Mouse (Mus musculus) urinary bladder, postnatal 10 days (tissue): ENCODE results near the gene Stfa2l1.
"Not testable (repeated sequence)": the region's sequence is repeated elsewhere in the genome, so short reads cannot be mapped to it uniquely, and the experiment has no call there.

ENCODE experiments used
- DNase-seq: peaks from one replicate; pipeline ENCODE4 v3.0.0; 2022; ENCODE audit warnings: low spot score

Gene Stfa2l1

DNA sequence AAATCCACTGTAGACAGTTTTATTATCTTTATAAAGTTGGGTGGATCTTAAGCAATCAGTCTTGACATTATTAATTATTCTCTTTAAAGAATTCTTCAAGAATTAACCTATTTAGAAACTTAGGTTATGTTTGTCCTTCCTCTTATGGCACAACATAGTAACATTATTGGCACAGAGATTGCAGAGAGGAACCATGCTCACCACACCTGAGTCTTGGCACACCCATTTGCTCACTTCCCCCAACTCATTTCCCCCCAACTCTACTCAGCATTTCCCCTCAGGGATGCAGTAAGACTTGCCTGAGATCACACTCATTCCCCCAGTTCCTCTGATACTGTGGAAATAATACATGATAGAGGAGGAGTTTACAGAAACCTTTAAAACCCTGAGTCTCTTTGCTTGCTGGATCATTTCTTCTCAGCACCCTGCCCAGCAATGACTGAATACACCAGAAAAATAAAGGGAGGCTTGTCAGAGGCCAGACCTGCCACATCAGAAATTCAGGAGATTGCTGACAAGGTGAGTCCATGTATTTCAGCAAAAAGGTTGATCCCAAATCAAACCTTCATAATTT lies at the start of gene Stfa2l1:
Gene Stfa2l1, plus strand, starts transcription at position 410 of the 574 bp plus-strand sequence.
- no peak for DNase-seq

DNA sequence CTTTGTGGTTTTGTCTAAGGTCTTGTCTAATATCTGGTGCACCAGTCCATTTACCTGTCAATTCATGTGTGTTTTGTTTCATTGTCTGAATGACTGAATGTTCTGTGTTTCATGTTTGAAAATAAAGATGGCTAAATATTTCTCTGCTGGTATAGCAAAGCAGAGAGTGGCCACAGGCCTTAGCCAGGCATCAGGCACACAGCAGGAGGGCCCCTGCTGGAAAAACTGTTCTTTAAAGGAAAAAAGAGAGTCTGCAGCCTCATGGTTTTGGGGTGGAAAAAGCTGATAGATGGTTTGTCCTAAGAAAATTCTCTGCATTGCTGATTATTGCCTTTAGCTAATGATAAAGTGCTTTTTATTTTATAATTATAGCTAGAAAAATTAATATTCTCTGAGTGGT lies 45.1 kb upstream of the Stfa2l1 start:
- not testable (repeated sequence) for DNase-seq

DNA sequence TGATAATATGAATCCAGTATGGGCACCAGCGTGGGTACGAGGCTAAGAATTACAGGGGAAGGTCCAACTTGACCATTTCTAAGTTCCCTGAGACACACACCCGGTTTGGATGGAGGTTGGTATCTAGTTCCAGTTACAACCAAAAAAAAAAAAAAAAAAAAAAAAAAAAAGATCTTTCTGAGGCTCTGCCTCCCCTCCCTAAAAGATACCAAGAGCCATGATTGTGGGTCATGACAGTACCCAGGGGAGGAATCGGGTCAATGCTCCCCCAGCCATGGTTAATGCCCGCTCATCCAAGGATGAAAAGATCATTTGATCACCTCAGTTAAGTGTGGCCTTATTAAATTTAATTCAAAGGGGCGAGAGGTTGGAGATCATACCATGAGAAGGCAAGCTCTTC lies 40.9 kb upstream of the Stfa2l1 start:
- DNase-seq = not testable (repeated sequence)

DNA sequence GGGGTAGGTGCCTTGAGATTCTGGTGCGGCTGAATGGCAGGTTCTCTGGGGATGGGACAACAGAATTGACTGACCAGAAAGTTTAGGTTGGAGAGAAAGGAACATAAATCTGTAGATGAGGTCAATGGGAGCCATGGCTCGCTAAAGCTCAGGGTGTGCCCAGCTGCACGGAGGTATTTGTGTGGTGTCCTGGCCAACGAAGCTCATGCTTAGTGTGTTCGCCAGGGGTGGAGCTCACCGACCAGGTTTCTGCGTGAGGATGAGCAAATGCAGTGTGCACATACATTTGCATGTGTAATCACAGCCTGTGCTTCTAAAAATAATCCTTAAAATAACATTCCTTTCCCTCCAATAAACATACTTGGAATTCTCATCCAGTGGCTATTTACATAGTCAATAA lies 28.5 kb upstream of the Stfa2l1 start:
- no peak for DNase-seq

DNA sequence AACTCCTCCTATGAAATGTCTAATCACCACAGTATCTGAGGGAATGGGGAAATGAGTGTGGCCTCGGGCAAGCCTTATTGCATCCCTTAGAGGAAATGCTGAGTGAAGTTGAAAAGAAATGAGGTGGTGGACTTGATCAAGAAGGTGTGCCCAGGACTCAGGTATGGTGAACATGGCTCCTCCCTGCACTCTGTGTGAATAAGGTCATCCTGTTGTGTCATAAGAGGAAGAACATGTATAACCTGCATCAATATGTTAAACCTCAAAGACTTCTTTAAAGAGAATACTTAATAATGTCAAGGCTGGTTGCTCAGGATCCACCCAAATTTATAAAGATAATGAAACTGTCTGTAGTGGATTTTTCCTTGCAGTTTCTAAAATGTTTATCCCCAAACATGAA lies 25.5 kb upstream of the Stfa2l1 start, which contains the start of gene Csta1:
Gene Csta1, minus strand, starts transcription at position 101 of the 400 bp plus-strand sequence.
- DNase-seq = no peak

DNA sequence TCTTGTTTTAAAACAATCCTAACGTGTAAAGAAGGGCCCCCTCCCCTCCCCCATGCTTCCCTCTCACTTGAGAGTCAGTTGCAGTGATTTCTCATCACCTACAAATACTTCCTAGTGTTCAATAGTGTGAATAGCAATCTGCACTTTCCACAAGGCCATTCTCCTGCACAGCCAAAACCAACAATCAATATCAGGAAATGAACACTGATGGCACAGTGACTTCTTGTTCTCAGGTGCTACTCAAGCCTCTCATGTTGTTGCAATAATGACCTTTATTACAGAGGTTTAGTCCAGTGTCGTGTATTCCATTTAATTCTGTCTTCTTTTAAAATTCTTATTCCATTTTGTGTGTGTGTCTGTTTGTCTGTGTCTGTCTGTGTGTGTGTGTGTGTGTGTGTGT lies 18.4 kb upstream of the Stfa2l1 start:
- DNase-seq = no peak

DNA sequence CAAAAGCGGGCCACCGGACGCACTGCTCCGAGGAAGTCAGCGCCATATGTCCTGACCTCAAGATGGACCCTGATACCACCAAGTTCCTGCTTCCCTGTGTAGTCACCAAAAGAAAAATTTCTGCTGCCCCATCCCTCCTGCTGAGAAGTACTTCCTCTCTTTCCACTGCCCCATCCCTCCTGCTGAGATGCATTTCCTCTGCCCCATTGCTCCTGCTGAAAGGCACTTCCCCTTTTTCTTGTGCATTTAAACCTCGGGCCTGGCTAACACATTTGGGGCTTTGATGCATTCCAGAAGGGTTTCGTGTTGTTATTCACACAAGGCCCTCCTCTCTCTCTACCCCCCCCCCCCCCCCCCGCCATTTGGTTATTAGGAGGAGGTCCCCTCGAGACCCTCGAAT lies 11.2 kb downstream of the Stfa2l1 start:
- DNase-seq = not testable (repeated sequence)

DNA sequence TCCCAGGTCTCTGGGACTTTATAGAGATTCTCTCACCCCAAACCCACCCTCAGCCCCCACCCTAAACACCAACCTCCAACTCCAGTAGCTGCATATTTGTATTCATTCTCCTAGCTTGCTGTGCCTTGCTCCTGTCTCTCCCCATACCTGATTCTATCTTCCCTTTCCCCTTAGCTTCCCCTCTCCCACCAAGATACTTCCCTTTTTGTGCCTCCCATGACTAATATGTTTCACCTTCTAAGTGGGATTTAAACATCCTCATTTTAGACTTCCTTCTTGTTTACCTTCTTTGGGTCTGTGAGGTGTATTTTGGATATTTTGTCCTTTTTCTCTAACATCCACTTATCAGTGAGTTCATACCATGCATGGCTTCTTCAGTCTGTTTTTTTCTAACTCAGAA lies 19.5 kb downstream of the Stfa2l1 start:
- DNase-seq = no peak

DNA sequence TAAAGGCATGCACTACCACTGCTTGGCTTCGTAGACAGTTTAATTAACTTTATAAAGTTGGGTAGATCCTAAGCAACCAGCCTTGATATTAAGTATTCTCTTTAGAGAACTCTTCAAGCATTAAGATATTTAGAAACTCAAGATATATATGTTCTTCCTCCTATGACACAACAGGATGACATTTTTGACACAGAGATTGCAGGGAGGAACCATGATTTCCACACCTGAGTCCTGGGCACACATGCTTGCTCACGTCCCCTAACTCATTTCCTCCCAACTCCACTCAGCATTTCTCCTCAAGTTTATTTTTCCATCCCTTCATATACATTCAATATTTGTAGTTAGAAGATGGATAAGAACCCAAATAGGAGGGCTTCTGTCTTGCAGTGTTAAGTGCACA lies 23.3 kb downstream of the Stfa2l1 start:
- DNase-seq = no peak

DNA sequence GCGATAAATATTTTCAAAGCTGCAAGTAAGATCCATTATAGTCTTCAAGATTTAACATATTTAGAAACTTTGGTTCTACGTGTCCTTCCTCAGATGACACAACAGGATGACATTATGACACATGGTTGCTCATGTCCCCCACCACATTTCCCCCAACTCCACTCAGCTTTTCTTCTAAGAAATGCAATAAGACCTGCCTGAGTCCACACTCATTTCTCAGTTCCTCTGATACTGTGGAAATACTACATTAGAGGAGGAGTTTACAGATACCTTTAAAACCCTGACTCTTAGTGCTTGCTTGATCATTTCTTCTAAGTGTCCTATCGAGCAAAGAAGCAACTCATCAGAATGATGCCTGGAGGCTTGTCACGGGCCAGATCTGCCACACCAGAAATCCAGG lies 27.3 kb downstream of the Stfa2l1 start, which contains the start of gene Gm5483:
Gene Gm5483, plus strand, starts transcription at position 301 of the 400 bp plus-strand sequence.
- not testable (repeated sequence) for DNase-seq

DNA sequence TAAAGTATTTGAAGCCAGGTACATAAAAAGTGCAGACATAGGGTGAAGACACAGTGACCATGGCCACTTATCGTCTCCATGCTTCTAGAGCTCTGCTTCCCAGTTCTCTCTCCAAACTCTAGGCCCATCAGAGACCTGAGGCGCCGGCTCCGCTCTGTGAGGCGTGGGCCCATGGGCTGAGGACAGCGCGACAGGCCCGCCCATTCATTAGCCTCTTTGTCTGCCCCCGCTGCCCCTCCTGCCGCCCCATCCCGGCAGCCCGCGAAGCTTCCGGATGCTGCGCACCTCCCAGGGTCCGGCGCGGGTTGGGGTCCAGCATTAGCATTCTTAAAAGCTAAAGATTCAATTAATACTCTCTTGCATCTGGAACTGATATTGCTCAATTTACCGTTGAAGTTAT lies 42.6 kb downstream of the Stfa2l1 start:
- no peak for DNase-seq

DNA sequence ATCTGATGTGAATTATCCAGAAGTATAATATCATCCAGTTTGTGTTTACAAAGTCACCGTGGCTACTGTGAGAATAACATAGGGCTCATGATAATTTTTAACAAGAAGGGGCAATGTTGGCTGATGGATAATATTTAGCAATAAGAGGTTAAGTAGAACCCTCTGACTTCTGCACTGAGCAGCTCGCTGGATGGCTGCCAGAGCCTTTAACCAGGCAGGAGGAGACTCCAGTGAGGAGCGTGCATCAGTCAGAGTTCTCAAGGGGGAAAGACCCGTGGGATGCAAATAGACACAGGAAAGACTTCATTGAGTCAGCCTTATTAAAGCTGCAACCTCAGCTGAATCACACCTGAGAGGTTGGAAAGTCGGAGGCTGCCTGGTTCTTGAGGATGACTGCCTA lies 47.2 kb downstream of the Stfa2l1 start:
- DNase-seq = no peak

DNA sequence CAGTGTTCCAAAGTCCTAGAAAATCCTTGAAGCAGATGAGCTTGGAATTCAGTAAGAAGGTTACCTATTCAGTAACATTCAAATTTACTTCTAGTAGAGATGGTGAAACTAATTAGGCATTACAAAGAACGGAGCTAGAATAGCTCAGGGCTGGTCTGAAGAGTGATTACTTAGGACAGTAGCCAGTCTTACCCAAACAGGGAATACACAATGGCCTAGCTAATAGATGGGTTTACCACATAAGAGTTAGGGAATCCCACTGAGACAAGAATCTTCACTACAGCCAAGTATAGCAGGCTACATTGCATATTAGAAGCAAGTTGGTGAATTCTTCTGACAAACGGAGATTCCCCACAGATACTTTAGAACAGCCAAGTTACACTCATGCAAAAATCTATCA lies 49.1 kb downstream of the Stfa2l1 start:
- DNase-seq = not testable (repeated sequence)

DNA sequence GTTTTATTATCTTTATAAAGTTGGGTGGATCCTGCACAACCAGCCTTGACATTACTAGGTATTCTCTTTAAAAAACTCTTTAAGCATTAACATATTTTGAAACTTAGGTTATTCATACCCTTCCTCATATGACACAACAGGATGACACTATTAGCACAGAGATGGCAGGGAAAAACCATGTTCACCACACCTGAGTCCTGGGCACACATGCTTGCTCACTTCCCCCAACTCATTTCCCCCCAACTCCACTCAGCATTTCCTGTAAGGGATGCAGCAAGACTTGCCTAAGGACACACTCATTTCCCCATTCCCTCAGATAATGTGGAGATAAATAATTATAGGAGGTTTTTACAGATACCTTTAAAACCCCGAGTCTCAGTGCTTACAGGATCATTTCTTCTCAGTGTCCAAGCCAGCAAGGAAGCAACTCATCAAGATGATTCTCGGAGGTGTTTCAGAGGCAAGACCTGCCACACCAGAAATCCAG lies 53.4 kb downstream of the Stfa2l1 start, which contains the start of gene Gm5416:
Gene Gm5416, plus strand, starts transcription at position 437 of the 487 bp plus-strand sequence.
- no peak for DNase-seq
